Mouse (Mus musculus): ENCODE data around the gene Gm973.

Gene Gm973

GRCm38 (mm10) chr1:59491517-59491916, 24.5 kb upstream of the Gm973 start:
- no peak for DNase-seq (ENCODE audit: low spot score in 2 of 2)

- DNase-seq (ENCODE audit: low spot score in 2 of 2) = no peak
Observed at GRCm38 (mm10) chr1:59492432-59492831, 23.6 kb upstream of the Gm973 start.

GRCm38 (mm10) chr1:59495970-59496369, 20.1 kb upstream of the Gm973 start:
- DNase-seq (ENCODE audit: low spot score in 2 of 2) = no peak

GRCm38 (mm10) chr1:59497741-59498613, 18.1 kb upstream of the Gm973 start:
- DNase-seq (ENCODE audit: low spot score in 2 of 2) = no peak

DNA sequence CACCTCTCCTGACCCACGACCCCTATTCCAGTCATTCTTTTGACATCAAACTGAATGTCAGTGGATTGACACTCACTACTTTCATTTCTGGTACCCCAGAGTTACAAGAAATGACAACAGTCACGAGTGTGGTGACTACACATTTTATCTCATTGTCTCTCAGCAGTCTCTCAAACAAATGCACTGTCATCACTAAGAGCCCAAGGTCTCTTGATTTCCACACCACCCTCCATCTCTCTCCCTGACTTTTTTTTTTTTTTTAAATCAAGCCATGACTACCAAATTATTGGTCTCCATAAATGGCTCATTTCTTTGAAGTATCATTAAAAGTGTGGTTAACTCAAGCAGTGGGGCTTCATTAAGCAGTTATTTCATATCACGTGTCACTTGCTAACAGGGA, 16.7 kb upstream of the Gm973 start:
- no peak for DNase-seq (ENCODE audit: low spot score in 2 of 2)

DNA sequence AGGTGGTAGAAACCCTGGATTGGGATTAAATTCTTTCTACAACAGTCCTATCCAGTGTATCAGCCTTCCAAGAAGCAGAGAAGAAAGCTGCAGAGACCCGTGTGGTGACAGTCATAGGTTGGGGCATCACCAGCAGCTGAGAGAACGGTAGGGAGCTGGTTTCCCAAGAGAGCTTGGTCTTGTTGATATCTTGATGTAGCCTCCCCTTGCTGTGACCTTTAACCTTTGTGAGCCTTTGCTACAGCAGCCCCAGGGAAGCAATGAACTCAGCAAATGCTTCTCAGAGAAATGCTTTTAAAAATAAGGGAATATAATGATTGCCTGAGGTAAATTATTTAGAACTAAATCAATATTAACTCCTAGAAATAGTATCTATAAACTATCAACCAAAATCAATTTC, 13.7 kb upstream of the Gm973 start:
- no peak for DNase-seq (ENCODE audit: low spot score in 2 of 2)

DNA sequence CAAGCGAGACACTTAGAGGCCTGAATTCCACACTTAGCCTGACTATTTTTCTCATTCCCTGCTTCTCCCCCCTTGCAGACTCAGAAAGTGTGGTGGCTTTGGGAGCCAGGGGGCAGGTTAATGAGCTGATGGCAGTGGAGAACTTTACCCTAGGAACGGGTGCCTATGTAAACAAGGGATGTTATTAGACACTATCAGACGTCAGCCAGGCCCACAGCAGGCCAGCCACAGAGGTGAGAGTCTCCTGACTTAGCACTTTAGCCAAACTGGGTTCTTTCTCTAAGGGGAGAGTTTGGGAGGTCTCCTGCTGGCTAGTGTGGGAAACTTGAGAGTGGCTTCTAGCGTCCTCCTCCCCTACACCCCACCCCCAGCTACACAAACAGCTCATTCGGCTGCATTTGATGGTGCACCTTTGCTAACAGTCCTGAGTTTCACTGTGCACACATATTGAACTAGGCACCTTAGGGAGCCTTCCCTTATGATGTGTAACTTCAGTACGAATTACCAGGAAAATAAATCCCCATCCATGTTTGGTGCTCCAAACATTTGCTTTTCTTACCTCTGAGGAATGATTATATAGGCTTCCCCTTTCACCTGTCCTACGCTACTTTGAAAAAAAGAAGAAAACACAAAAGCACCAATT, 12.3 kb upstream of the Gm973 start:
- no peak for DNase-seq (ENCODE audit: low spot score in 2 of 2)

- no peak for DNase-seq (ENCODE audit: low spot score in 2 of 2)
Observed at GRCm38 (mm10) chr1:59504302-59504700, 11.8 kb upstream of the Gm973 start.

- no peak for DNase-seq (ENCODE audit: low spot score in 2 of 2)
Observed at GRCm38 (mm10) chr1:59508463-59509139, 7.5 kb upstream of the Gm973 start.

DNA sequence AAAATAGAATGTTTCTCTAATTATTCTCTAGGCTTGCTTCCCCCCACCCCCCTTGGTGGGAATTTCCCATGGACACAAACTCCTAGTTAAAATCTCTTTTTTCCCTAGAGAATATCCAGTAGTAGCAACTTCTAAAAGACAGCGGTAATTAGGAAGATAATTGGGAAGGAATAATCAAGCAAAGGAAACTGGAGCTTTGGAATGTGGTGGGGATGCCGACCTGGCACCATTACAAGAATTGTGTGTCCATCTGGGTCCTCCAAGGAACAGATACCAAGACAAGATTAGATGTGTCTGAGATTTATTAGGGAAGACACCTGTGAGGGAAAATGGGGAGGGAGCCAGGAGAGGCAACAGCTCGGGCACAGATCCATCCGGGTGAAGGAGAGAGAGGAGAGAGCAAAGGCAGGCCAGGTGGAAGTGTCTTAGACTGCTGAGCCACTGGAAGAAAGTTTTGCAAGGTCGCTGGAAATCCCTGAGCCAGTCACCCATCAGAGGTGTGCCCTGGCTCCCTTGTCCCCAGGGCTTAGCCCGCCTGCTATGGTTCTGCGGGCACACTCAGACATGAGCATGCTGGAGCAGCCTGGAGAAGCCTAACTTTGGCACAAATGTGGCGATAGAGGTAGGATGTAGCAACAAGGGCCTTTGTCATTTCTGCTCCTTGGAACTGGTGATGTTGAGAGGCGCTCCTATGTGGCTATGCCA, 4.3 kb upstream of the Gm973 start:
- no peak for DNase-seq (ENCODE audit: low spot score in 2 of 2)

- no peak for DNase-seq (ENCODE audit: low spot score in 2 of 2)
Observed at GRCm38 (mm10) chr1:59520226-59520837, 4.3 kb downstream of the Gm973 start.

DNA sequence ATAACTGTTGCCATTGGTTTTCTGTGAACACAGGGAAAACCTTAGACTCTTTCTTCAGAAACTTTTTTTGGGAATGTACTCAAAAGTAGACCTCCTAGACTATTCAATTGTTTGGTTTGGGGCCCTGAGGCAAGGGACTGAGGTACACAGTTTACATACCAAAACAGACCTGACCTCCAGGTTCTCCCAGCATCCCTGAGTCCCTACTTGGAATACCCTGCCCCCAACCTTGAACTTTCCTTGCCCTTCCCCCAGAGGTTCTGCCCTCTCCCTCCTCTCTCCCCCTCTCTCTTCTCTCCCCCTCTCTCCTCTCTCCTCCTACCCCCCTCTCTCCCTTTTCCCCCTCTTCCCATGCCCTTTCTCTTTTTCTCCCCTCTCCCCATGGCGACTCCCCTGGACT, 6.4 kb downstream of the Gm973 start:
- no peak for DNase-seq (ENCODE audit: low spot score in 2 of 2)

- no peak for DNase-seq (ENCODE audit: low spot score in 2 of 2)
Observed at GRCm38 (mm10) chr1:59523378-59523958, 7.4 kb downstream of the Gm973 start.

DNA sequence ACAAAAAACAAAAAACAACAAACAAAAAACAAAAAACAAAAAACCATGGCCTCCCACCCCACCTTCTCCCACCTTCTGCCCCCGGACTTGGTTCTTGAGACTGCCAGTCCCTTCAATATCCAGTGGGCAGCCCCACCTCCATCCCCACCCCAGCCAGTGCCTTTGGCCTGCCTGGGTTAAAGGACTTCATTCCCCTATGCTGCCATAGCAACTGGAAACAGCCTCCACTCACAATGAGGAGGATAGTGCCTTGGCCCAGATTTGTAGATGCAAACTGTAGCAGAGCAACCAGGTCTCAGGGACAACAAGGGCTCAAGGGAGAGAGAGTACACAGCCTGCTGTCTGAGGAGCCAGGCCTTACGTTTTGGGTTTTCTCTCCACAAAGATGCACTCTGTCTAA, 8.0 kb downstream of the Gm973 start:
- DNase-seq (ENCODE audit: low spot score in 2 of 2) = no peak

- no peak for DNase-seq (ENCODE audit: low spot score in 2 of 2)
Observed at GRCm38 (mm10) chr1:59524759-59525158, 8.7 kb downstream of the Gm973 start.

GRCm38 (mm10) chr1:59527219-59527618, 11.2 kb downstream of the Gm973 start:
- DNase-seq (ENCODE audit: low spot score in 2 of 2) = no peak

DNA sequence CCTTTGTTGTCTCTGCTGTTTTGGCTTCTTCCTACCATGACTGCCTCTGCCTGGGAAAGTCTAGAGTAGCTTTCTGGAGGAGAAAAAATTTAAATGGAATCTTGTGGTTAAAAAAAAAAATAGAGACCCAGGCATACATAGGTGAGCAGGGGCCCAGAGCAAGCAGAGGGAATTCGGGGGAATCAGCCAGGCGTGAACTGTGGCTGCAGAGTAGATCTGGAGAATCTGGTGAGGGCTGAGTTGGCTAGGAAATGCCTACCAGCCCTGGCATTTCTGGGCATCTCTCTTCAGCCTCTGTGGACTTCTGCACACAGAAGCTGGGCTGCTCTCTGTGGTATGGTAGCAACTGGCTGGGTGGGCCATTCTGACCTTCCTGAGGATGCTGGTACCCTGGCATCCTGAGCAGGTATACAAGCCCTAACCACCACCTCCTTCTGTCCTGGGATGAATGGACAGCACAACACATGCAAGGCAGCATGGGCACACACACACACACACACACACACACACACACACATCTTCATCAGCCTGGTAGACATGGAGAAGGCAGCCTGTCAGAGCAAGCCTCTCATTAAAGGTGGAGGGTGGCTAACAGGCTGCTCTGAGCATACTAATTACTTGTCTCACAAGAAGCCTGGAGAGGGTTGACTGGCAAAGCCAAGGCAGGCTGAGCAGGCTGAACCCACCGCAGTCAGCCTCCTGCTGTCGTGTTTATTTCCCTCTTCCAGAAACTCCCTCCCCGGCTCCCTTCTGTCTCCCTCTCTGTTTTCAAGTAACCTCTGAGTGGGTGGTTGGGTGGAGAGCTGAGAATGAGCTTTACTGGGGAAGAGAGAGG, 19.1 kb downstream of the Gm973 start:
- DNase-seq (ENCODE audit: low spot score in 2 of 2) = peak; percentile 28 to 55

GRCm38 (mm10) chr1:59538381-59538780, 22.3 kb downstream of the Gm973 start:
- DNase-seq (ENCODE audit: low spot score in 2 of 2) = no peak

- DNase-seq (ENCODE audit: low spot score in 2 of 2) = no peak
Observed at GRCm38 (mm10) chr1:59540537-59541148, 24.6 kb downstream of the Gm973 start.

All from right cerebral cortex, adult 2 months (tissue).